Mouse (Mus musculus): ENCODE data around the gene Susd4. TPM values are rescaled to one million over a fixed set of nuclear protein-coding genes. Genes with fewer than 3 reads are reported as not detected.

Susd4 gene
- polyA plus RNA-seq, 1 experiment = 1.1 TPM

DNA sequence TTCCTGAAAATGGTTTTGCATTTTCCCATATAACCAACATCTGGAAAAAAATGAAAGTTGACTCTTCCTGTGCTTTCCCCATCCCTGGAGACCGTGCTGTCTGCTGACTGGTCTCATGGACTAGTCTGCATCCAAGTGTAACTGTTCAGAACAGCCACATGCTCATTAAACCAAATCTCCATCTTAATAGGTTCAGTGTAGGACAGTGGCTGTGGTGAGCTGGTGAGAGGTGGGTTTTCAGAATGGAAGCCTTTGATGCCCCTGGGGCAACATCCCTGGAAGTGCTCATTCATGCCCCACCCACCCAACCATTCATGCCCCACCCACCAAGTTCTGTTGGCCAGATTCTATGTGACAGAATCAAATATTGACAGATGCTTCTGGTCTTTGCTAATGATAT lies 86.4 kb downstream of the Susd4 start:
- Histone ChIP-seq H3K27ac (ENCODE audit: control insufficient read depth, insufficient read depth, low read depth, low read length) (no peak overlapping the region), H3K36me3 (ENCODE audit: control insufficient read depth, insufficient read depth, low read length) (no peaks in the 10 kb centered on the region), H3K4me1 (ENCODE audit: control insufficient read depth, insufficient read depth, low read length) (no peaks in the 10 kb centered on the region), H3K27me3 (ENCODE audit: control insufficient read depth, insufficient read depth, low read length) (no peaks in the 10 kb centered on the region), H3K4me3 (ENCODE audit: control insufficient read depth, low read depth, low read length) (no peak overlapping the region)
- TF ChIP-seq CTCF (IDR thresholded peaks at IDR 0.05; ENCODE audit: control insufficient read depth, insufficient read depth, insufficient replicate concordance, low read depth, low read length) = no peak
- no peak for TF ChIP-seq POLR2A (IDR thresholded peaks at IDR 0.05; ENCODE audit: control insufficient read depth, low read depth, low read length)

DNA sequence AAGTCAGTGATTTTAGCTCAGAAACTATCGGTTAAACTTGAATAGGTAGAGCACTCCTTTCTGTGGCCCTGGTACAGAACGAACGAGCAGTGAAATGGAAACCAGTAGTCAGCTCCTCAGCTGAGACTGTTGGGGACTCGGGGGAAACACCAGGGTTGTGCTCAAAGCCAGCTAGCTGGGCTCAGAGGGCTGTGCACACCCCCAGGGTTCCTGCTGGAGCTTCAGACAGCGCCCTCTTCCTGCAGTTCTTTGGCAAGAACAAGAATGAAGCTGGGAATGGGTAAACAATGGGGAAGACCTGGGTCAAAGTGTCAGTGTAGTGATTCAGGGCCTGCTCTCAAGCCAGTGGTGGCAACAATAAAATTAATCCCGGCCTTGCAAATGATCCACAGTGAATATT lies 88.5 kb downstream of the Susd4 start:
- TF ChIP-seq CTCF (IDR thresholded peaks at IDR 0.05; ENCODE audit: control insufficient read depth, insufficient read depth, insufficient replicate concordance, low read depth, low read length) = no peak
- no peak for TF ChIP-seq POLR2A (IDR thresholded peaks at IDR 0.05; ENCODE audit: control insufficient read depth, low read depth, low read length)

DNA sequence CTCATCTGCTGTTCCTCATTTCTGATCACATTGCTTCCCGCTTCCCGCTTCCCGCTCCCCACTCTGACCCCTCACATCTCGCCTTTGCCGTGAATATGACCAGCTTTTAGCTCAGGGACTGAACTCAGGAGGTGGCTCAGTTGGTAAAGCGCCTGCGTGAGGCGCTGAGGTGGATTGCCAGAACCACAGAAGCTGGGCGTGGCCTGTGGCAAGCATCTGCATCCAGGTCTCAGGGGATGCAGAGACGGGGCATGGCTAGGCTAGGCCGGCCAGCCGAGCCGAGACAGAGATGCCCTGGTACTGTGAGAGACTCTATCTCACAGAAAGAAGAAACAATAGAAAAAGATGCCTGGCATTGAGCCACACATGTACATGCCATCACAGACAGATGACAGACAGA lies 93.0 kb downstream of the Susd4 start:
- H3K27me3 ChIP-seq (ENCODE audit: control insufficient read depth, insufficient read depth, low read length) = no peaks in the 10 kb centered on the region
- H3K36me3 ChIP-seq (ENCODE audit: control insufficient read depth, insufficient read depth, low read length) = no peaks in the 10 kb centered on the region
- TF ChIP-seq CTCF (IDR thresholded peaks at IDR 0.05; ENCODE audit: control insufficient read depth, insufficient read depth, insufficient replicate concordance, low read depth, low read length) = no peak
- no peak for TF ChIP-seq POLR2A (IDR thresholded peaks at IDR 0.05; ENCODE audit: control insufficient read depth, low read depth, low read length)
- no peak overlapping the region for H3K27ac ChIP-seq (ENCODE audit: control insufficient read depth, insufficient read depth, low read depth, low read length)
- no peaks in the 10 kb centered on the region for H3K4me1 ChIP-seq (ENCODE audit: control insufficient read depth, insufficient read depth, low read length)
- no peak overlapping the region for H3K4me3 ChIP-seq (ENCODE audit: control insufficient read depth, low read depth, low read length)

More for the DNA sequence above, 88.5 kb downstream of the Susd4 start:
- Histone ChIP-seq H3K36me3 (ENCODE audit: control insufficient read depth, insufficient read depth, low read length) (no peaks in the 10 kb centered on the region), H3K4me1 (ENCODE audit: control insufficient read depth, insufficient read depth, low read length) (no peaks in the 10 kb centered on the region), H3K27me3 (ENCODE audit: control insufficient read depth, insufficient read depth, low read length) (no peaks in the 10 kb centered on the region), H3K27ac (ENCODE audit: control insufficient read depth, insufficient read depth, low read depth, low read length) (no peak overlapping the region), H3K4me3 (ENCODE audit: control insufficient read depth, low read depth, low read length) (no peak overlapping the region)

DNA sequence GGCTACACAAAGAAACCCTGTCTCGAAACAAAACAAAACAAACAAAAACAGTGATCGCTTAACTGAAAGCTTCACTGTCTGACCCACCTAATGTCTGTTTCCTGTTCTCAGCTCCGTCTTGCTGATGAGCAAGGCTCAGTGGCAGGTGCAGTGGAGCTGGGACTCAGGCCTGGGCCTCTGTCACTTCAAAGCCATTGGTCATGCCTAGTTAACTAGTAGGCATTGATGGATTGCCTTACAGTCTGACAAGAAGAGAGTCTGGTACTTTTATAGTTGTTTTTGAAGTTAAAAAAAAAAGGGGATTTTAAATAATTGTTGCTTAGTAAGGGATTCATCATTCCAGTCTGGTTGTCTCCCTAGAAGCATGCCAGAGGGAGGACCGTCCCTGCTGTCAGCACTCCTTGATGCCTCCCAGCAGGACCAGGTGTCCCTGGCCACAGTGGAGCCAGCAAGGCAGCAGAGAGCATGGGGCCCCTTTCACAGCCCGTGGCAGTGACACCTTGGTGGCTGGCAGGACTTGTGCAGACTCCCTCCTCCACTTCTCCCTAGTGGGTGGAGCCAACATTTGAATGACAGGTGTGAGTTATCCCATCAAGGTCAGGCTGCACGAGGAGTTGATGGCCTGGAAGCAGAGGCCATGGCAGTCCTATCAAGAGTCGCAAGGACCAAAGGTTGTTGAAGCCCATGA lies 98.2 kb downstream of the Susd4 start:
- Histone ChIP-seq H3K27me3 (ENCODE audit: control insufficient read depth, insufficient read depth, low read length) (no peaks in the 10 kb centered on the region), H3K36me3 (ENCODE audit: control insufficient read depth, insufficient read depth, low read length) (no peaks in the 10 kb centered on the region), H3K4me3 (ENCODE audit: control insufficient read depth, low read depth, low read length) (no peak overlapping the region), H3K4me1 (ENCODE audit: control insufficient read depth, insufficient read depth, low read length) (no peaks in the 10 kb centered on the region), H3K27ac (ENCODE audit: control insufficient read depth, insufficient read depth, low read depth, low read length) (no peak overlapping the region)
- no peak for TF ChIP-seq POLR2A (IDR thresholded peaks at IDR 0.05; ENCODE audit: control insufficient read depth, low read depth, low read length)
- TF ChIP-seq CTCF (IDR thresholded peaks at IDR 0.05; ENCODE audit: control insufficient read depth, insufficient read depth, insufficient replicate concordance, low read depth, low read length) = no peak

DNA sequence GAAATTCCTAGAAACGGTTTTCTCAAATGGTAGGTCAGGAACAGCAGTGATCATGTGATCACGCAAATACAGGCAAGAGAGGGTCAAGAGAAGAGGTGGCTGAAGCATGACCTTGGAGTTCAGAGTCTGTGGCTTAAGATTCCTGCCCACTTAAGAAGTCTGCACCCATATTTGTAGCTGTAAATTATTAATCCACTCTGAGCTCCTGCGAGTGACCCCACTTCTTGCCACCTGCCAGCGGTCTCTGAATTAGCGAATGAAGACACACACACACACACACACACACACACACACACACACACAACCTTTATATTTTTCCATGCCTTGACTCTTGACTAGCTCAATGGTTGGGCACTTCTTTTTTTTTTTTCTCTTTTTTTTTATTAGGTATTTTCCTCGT lies 99.7 kb downstream of the Susd4 start:
- Histone ChIP-seq H3K36me3 (ENCODE audit: control insufficient read depth, insufficient read depth, low read length) (no peaks in the 10 kb centered on the region), H3K4me1 (ENCODE audit: control insufficient read depth, insufficient read depth, low read length) (no peaks in the 10 kb centered on the region), H3K4me3 (ENCODE audit: control insufficient read depth, low read depth, low read length) (no peak overlapping the region), H3K27me3 (ENCODE audit: control insufficient read depth, insufficient read depth, low read length) (no peaks in the 10 kb centered on the region), H3K27ac (ENCODE audit: control insufficient read depth, insufficient read depth, low read depth, low read length) (no peak overlapping the region)
- TF ChIP-seq POLR2A (IDR thresholded peaks at IDR 0.05; ENCODE audit: control insufficient read depth, low read depth, low read length) (no peak), CTCF (IDR thresholded peaks at IDR 0.05; ENCODE audit: control insufficient read depth, insufficient read depth, insufficient replicate concordance, low read depth, low read length) (no peak)

DNA sequence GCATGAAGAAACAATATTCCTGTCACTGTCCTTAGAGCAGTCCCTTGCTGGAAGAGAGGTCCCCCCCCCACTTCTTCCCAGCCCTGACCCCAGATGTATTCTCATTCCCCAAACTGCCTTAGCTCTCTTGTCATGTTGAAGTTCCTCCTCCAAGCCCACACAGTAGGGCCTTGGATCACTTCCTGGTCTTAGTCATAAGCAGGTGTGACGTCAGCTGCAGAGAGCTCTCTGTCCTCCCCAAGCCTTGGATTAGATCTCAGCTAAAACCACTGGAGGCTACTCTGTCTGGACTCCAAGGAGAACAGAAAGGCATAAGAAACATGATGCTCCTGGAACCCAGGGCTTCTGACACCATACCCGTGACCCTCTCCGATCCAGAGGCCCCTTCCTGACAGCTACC lies 104.2 kb downstream of the Susd4 start:
- no peak for TF ChIP-seq CTCF (IDR thresholded peaks at IDR 0.05; ENCODE audit: control insufficient read depth, insufficient read depth, insufficient replicate concordance, low read depth, low read length)
- no peak for TF ChIP-seq POLR2A (IDR thresholded peaks at IDR 0.05; ENCODE audit: control insufficient read depth, low read depth, low read length)
- H3K4me1 ChIP-seq (ENCODE audit: control insufficient read depth, insufficient read depth, low read length) = no peaks in the 10 kb centered on the region
- no peak overlapping the region for H3K4me3 ChIP-seq (ENCODE audit: control insufficient read depth, low read depth, low read length)
- no peak overlapping the region for H3K27ac ChIP-seq (ENCODE audit: control insufficient read depth, insufficient read depth, low read depth, low read length)
- no peaks in the 10 kb centered on the region for H3K36me3 ChIP-seq (ENCODE audit: control insufficient read depth, insufficient read depth, low read length)
- no peaks in the 10 kb centered on the region for H3K27me3 ChIP-seq (ENCODE audit: control insufficient read depth, insufficient read depth, low read length)

DNA sequence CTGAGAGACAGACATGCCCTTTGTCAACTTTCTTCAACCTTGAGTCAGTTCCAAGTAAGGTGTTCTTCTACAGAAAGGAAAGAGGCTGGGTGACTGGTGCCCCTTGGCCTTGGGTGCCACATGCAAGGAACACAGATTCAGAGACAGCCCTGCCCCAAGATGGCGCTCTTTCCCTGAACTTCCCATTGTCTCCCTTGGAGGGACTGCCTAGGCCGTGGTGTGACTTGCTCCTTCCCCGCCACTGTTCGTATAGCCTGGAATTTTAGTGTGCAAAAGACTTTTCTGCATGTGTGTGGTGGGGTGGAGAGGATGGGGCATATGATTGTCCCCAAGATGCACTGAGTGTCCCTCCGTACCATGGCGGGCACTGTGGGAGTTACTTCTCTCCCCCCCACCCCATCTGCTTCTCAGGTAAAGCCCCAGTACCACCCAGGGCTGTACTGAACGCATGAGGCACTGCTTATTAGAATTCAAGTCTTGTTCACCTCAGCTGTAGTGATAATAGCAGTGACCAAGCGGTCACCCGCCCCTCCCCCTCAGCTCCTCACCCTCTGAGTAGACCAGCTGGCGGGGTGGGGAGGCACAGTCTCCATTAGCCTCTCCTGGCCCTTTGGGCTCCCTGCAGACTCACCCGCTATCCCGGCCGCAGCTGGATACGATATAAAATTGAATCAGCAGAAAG lies 104.9 kb downstream of the Susd4 start:
- H3K4me1 ChIP-seq (ENCODE audit: control insufficient read depth, insufficient read depth, low read length) = no peaks in the 10 kb centered on the region
- H3K27ac ChIP-seq (ENCODE audit: control insufficient read depth, insufficient read depth, low read depth, low read length) = no peak overlapping the region
- no peaks in the 10 kb centered on the region for H3K27me3 ChIP-seq (ENCODE audit: control insufficient read depth, insufficient read depth, low read length)
- no peaks in the 10 kb centered on the region for H3K36me3 ChIP-seq (ENCODE audit: control insufficient read depth, insufficient read depth, low read length)
- TF ChIP-seq POLR2A (IDR thresholded peaks at IDR 0.05; ENCODE audit: control insufficient read depth, low read depth, low read length) = no peak
- TF ChIP-seq CTCF (IDR thresholded peaks at IDR 0.05; ENCODE audit: control insufficient read depth, insufficient read depth, insufficient replicate concordance, low read depth, low read length) = peak; percentile 42; the same call in 1 of the 2 replicates
- H3K4me3 ChIP-seq (ENCODE audit: control insufficient read depth, low read depth, low read length) = no peak overlapping the region

Data from testis, adult 2 months (tissue).